Mouse (Mus musculus) urinary bladder, postnatal 36 days (tissue): ENCODE results near the gene Cryge.
"Not testable (repeated sequence)": the region's sequence is repeated elsewhere in the genome, so short reads cannot be mapped to it uniquely, and the experiment has no call there.

Experiments
- DNase-seq, 2 experiments: peaks; one replicate each; pipeline ENCODE4 v3.0.0; 2022; ENCODE audit warnings: low spot score in 2 of 2, mixed read lengths in 1 of 2

The Cryge gene

DNA sequence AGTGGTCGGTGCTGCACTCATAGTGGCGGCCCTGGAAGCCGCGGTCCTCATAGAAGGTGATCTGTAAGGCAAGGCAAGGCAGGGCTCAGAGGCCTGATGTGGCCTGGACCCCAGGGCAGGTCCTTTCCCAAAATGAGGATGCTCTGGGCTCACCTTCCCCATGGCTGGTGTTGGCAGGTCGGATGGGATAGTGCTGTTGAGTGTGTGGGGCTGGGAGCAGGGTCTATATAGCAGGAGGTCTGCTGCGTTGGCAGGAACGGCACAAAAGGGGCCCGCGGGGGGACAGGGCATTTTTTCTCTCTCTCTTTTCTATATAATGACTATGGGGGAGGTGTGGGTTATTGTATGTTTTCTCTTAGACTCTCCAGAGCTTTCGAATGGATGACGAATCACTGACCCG lies at the start of gene Cryge:
TSS of gene Cryge (minus strand) at position 198 of the 400 bp plus-strand sequence.
- DNase-seq, result not testable (repeated sequence)

DNA sequence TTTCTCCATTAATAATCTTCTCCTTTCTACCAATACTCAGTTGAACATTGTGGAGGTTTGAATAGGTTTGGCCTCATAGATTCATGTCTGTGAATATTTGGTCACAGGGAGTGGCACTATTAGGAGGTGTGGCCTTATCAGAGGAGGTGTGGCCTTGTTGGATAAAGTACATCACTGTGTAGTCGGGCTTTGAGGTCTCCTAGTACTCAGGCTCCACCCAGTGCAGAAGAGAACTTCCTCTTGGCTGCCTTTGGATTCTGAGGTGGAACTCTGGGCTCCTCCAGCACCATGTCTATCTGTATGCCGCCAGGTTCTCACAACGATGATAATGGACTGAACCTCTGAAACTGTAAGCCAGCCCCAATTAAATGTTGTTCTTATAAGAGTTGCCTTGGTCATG lies 46.0 kb upstream of the Cryge start:
- DNase-seq, result no peak

DNA sequence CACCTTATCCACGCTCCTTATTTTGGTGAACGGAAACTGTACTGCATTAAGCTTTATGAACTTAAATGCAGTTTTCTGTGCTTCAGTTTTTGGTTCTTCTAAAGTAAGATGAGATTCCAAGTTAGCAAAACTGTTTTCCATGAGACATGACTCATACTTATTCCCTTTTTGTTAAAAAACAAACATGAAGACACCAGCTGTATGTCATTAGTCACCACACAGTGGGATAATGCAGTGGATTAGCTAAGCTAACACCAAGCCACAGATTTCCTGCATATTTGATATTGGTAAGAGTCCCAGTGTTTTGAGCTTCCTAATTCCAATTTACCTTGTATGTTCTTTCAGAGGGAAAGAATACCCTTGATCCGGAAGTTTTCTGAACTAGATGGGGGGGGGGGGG lies 40.6 kb upstream of the Cryge start:
- no peak for DNase-seq

DNA sequence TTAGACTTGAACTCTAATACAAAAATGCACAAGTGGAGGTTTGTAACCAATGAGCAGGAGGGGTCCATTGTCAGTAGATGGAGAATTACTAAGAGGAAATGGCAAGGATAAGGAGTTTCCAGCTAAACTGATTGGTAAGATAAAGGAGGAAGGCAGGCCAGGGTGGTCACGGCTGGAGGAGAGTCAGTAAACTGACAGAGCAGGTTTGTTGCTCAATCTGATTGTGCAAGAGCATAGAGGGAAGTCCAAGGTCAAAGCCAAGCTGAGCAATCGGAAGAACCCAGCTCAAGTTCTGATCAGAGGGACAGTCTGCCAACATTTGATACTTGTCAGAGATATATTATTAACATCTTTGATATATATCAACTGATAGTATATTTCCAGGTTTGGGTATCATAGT lies 39.4 kb upstream of the Cryge start:
- peak; percentile 69 to 72 for DNase-seq

DNA sequence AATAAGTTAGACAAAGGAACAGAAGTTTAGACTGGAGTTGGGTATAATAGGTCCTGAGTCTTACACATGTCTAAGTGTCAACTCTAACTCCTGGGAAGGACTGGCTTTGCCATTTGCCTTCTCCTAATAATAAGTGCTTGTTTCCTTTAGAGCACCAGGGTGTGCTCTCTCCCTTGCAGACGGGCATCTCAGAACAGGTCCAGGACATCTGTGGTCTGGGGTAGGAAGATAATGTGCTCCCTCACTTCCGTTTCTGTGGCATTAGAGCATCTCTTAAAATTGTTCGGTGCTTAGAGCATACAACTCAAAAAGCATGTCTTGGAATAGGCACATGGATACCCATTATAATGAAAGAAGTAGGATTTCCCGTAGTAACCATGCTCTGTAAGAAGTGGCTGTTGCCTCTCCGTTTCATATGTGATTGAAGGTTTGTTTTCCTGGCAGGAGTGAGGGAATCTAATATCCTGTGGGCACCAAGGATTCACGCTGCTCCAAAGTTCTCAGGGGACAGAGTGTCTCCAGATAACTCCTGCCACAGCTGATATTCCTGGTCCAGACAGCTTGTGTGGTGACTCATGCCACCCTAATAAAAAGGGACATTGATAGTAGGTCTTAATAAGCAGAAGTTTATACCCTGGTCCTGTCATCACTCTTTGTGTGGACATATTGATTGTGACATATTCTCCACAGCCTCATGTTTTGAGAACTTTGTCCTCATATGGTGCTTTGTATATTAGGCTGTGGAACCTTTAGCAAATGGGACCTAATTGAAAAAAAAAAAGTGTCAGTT lies 37.8 kb upstream of the Cryge start:
- DNase-seq, result no peak

DNA sequence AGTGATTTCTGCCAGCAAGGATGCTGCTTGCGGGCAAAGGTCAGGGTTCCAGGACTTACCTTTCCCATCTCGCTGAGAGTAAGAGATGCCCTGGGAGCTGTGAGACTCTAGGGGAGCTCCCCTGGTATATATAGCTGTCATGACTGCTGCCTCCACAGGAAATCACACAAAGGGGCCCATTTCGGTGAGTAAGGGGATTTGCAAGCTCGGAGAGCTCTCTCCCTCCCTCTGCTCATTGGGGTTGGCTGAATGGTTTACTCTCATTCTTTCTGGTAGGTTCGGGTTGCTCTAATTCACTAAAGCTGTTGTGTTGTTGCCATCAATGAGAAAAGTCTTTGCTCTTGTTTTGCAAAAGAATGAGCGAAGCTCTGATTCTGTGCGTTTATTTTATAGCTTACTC lies 31.2 kb upstream of the Cryge start, which contains the start of gene Crygb:
TSS of gene Crygb (minus strand) at position 101 of the 400 bp plus-strand sequence.
- no peak for DNase-seq

DNA sequence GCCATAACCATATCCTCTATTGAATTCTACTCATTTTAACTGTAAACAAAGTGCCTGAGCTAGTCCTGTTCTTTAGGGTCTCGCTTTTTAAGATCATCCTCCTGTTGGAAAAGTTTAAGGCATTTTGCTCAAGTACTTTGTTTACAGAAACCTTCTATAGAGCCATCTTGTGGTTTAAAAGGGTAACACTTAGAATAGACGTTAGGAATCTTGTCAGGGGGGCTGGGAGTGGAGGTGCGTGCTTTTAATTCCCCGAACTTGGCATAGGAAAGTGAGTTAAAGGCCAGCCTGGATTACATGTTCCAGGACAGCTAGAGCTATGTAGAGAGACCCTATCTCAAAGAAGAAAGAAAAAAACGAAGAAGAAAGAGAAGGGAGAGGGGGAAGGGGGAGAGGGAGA lies 24.7 kb upstream of the Cryge start:
- no peak for DNase-seq

DNA sequence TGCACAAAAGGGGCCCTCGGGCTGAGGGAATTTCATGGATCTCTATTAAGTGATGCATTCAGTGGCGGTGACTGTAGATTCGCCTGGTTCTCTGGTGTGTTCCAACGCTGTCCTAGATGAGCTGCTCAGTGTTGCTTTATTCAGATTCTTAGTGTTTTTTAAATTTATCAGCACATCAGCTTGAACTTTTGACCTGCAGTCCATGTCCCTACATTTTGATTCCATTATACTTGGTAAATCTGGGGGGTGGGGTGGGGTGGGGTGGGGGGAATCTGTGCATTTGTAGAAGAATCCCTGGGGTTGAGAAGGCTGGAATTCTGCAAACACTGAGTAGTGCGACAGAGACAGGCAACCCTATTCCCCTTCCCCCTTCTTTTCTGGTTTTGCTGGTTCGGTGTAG lies 22.6 kb upstream of the Cryge start, which contains the start of gene Crygc:
TSS of gene Crygc (minus strand) at position 101 of the 400 bp plus-strand sequence.
- no peak for DNase-seq

DNA sequence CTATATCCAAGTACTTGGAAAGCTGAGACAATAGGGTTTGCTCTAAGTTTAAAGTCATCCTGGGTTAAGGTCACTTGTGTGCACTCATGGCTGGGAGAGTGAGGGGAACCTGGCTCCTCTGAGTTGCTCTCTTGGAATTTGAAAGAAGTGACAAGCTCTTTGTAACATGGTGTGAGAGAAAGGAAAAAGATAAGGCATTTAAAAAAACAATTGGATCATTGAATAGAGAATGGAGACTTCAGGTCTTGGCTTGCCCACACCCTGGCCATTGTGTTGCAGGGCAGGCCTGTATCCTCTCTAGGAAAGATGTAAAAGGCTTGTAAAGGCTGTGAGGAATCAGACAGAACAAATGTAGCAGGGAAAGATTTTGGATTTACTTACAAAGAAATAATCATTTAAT lies 16.9 kb upstream of the Cryge start:
- DNase-seq, result no peak

DNA sequence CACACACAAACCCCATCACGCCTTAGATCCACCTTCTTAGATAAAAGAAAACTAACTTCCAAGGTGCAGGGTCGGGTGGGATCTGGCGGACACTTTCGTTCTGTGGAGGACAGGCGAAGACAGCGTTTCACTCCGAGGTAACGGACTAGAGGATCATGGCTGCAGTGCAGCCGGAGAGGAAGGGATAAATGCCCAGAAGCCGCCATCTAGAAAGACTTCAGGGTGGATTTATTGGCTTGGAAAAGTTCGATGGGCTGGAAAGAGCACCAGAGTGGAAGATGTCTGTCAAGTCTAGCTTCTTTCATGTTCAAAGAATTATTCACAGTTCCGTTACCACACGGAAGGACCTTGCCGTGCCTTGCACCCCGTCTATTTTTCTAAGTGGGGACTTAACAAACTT lies 13.3 kb upstream of the Cryge start:
- DNase-seq, result no peak

DNA sequence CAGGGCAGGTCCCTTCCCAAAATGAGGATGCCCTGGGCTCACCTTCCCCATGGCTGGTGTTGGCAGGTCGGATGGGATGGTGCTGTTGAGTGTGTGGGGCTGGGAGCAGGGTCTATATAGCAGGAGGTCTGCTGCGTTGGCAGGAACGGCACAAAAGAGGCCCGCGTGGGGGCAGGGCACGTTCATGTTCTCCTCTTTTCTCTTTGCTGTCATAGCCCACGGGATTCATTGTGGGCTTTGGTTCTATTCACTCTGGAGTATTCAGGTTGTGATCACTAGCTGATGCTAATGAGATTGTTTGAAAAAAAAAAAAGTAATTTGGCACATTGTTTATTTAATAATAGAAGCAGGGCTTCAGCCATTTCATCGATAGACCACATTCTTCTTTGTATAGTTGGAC lies 12.4 kb upstream of the Cryge start, which contains the start of gene Crygd:
TSS of gene Crygd (minus strand) at position 101 of the 400 bp plus-strand sequence.
- DNase-seq, result no peak

DNA sequence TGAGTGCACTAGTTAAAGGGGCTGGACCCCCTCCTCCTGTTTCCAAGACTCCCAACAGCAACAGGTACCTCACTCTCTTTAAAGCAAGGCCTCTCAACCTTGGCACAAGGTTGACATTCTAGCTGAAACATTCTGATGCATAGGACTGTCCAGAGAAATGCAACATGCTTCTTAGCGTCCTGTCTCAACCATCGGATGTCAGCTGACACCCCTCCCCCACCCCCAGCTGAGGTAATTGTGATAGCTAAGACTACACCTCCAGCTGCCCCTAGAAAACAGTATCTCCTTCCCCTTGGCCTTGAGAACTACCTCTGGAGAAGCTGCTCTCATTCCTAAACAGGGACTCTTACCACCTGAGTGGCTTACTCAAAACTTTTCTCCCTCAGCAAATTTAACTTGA lies 1.2 kb upstream of the Cryge start:
- no peak for DNase-seq

DNA sequence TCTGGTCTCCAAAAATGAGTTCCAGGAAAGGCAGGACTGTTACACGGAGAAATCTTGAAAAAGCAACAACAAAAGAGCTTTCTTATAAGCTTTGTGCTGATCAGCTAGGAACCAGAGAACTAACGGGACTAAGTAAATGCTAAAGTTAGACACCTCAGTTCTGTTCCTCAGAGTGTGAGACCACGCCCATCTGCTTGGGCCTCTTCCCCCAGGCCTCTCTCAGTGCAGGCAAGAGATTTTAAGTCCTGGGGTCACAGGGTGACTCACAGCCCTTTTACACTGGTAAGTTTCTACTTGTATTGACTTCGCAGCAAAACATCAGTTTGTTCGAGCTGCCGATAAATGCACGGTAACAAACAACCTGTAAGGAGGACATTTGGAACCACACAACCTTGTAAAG lies 747 bp upstream of the Cryge start:
- no peak for DNase-seq

DNA sequence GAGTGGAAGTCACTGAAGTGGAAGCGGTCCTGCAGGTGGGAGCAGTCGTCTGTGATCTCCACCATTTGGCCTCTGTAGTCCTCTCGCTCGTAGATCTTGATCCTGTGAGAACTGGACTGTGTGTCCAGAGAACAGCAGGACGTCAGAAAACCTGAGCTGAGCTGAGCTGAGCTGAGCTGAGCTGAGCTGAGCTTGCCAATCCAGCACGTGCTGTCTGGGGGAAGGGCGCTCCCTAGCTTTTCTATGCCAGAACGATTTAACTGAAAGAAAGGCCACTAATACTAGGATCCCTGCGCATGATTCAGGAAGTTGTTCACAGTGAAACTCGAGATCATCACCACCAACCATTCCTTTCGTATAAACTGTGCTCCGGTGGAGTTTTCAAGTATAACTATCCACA lies 2.2 kb downstream of the Cryge start:
- DNase-seq, result peak in 1 of 2 experiments; percentile 42

DNA sequence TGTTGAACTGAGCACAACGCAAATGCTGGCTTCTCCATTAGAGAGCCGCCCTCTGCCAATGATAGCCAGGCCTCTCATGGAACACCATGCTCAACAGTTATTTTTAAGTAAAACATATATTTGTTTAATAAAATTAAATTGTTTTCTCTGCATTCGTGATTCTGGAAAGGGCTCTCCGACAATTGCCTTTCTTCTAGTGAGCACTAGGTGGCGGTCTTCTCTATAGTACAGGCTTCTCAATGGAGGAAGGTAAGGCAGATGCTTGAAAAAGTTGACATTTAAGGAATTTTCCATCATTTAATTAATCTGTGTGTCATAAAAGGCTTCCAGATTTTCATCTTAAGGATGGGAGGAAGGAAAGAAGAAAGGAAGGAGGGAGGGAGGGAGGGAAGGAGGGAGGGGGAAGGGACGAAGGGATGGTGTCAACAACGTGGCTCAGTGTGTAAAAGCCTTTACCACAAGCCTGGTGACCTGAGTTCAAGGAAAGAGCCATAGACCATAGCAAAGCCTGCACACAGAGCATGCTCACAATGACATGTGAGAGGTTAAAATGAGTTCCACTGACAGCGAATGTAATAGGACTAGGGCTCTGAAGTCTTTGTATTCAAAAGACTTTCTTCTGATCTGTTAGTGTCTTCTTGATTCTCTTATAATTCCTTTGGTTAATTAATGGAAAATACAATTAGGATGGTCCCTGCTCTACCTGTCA lies 4.4 kb downstream of the Cryge start:
- peak; percentile 10 to 26 for DNase-seq

DNA sequence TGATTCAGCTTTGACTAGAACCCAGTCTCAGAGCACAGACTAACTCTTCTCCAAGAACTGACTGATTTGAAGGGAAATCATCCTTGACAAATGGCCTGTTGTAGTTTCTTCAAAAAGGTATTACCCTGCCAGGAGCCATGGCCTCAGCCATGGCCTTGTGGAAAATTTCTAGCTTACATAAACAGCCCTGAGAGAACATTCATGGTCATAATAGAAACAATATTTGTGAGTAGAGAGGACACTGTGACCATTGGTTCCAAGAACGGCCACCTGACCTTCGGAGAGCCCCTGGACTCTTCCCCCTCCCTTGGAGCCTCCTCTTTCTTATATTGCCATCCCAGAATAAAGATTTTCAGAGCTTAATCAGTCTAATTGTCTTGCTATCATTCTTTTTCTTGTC lies 7.5 kb downstream of the Cryge start:
- DNase-seq, result no peak

DNA sequence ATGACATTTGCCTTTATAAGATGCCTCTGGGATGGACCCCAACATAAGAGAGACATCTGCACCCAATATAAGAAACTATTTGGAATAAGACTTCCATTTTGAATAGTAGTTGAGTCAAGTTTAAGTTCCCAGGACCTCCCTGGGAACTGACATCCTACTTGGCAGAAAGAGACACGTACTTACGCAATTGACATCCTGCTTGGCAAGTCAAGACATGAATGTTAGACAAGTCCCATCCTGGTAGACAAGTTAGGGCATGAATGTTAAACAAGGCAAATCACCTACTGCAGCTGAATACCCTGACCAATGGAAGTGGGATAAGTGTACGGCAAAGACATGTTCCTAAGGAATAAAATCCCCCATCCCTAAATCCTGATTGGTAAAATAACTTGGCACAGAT lies 9.1 kb downstream of the Cryge start:
- DNase-seq, result peak in 1 of 2 experiments; percentile 4

DNA sequence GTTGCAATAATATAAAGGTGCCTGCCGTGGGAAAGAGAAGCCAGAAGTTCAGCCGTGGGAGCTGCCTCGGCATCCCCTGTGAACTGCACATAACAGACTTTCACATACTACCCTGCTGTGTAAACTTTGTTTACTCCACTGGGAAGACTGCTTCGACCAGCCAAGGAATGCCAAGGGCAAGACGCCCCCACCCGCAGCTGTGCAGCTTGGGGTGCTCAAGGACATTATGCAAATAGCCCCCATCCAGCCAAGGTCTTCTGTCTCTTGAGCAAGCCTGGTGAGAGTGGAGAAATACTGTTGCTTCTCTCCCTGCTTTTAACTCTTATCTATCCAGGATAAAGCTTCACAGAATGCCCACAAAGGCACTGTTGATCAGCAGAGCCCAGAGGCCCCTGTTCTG lies 10.1 kb downstream of the Cryge start:
- DNase-seq, result peak in 1 of 2 experiments; percentile 23

DNA sequence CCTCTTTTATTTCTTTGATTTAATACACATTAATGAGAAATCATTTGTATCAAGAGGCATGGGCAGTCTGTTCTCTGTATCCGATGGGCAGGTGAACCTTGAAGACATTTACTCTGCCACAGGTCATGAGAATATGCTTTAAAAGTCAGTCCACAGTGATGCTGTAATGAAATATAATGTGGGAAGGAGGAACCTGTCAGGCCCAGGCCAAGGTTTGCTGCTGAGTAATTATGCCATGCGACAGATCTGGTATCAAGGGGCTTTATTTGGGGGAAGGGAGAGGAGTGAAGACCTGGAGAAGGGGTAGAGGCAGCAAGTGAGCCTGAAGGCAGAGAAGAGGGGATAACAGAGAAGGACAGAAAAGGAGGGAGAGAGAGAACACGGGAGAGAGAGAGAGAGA lies 11.3 kb downstream of the Cryge start:
- no peak for DNase-seq

DNA sequence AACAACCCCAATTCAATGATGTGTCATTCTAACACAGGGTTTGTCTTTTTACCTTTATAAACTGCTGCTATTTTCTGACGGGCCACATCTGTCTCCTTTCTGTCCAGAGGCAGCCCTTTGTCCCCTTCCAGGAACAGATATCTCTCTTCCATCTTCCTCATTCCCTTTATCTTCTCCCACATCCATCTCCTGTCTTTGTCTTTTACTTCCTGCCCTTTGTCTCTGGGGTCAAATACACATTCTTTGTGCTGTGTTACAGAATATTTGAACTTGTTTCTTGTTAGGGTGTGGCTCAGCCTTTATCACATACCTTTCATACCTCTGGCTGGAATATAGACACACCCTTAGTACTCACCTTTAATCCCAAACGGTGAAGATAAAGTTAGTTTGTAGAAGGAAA lies 13.4 kb downstream of the Cryge start:
- DNase-seq, result no peak

DNA sequence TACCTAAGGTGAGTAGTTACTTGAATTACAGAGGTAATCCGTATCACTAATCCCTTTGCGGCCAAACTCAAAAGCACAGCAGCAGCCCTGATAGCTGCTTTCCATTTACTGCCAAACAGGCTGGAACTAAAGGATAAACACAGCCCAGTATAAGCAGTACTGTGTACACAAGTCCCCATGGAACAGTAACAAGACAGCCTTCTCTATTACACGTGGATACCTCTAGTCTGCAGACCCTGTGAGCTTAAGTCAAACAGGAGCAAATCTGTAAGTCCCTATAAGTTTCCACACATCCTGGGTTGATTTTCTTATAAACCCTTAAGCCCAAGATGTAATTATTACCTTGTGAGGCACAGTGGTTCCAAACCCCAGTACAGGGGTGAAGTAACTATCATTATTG lies 15.4 kb downstream of the Cryge start:
- DNase-seq, result no peak

DNA sequence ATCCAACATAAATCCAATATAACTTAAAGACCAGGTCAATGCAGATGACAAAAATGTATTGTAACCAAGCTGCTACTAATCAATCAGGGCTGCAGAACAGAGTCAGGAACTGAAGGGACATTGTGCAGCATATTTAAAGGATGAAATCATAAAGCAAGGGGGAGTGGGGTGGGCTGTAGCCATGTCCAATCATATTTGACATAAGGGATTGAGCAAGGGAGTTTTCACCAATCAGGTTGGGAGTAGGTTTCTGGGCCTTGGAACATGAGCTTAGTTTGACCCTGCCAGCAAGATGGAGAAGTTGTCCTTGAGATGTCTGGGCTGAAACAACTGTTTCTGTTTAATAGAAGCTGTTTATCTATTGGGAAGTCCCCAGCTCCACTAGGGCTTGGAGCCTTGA lies 18.3 kb downstream of the Cryge start, which contains the start of gene Akr1cl:
TSS of gene Akr1cl (minus strand) at position 119 of the 400 bp plus-strand sequence.
- no peak for DNase-seq

DNA sequence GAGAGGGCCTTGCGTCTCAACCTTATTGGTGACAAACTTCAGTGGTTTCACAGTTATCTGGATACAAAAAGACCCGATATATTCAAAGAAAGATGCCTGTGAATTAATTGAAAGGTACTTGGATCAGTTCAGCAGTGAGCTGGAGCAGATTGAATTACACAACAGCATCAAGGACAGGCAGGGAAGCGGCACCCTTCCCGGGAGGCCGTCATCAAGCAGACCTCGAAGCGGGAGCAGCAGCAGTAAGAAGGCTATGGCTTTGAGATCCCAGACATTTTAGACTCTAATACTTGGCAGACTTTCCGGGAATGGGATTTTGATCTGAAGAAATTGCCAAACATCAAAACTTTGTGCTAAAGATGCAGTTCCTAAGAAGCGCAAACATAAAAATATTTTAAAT lies 22.7 kb downstream of the Cryge start:
- DNase-seq, result no peak
